Mouse (Mus musculus) left cerebral cortex, postnatal 14 days (tissue): ENCODE data around the gene Ap1ar. TPM values are rescaled to one million over a fixed set of nuclear protein-coding genes. Genes with fewer than 3 reads are reported as not detected.
"Not testable (repeated sequence)": the region's sequence is repeated elsewhere in the genome, so short reads cannot be mapped to it uniquely, and the experiment has no call there.

Source experiments
- DNase-seq, 2 experiments: peaks; one replicate each; pipeline ENCODE4 v3.0.0; 2021 to 2022; ENCODE audit warnings: low spot score in 2 of 2, mixed read lengths in 1 of 2
- intact Hi-C: fragments of 180-260 bp; cut with DNase I; formaldehyde crosslinking; loops from one replicate; pipeline ENCODE4 v1.15.1; 2025
- total RNA-seq, 2 experiments: library from RNA; stranded (reverse); gene quantifications; 2 replicates each; pipeline ENCODE4 v1.2.3; 2021

Ap1ar gene
- total RNA-seq, 2 experiments from 2014 or later = 71.3 to 74.1 TPM

- intact Hi-C loops = no loop called here
- DNase-seq = no peak
Observed at GRCm38 (mm10) chr3:127807846-127808245, 29.5 kb downstream of the Ap1ar start.

GRCm38 (mm10) chr3:127805991-127806390 lies 31.3 kb downstream of the Ap1ar start:
- DNase-seq = no peak
- intact Hi-C loops = no loop called here

- intact Hi-C loops = no loop called here
- DNase-seq = no peak
Observed at GRCm38 (mm10) chr3:127805071-127805470, 32.3 kb downstream of the Ap1ar start.

GRCm38 (mm10) chr3:127804439-127804838 lies 32.9 kb downstream of the Ap1ar start:
- DNase-seq = no peak
- intact Hi-C loops = no loop called here

GRCm38 (mm10) chr3:127802814-127803213 lies 34.5 kb downstream of the Ap1ar start:
- intact Hi-C loops = no loop called here
- DNase-seq = peak in 1 of 2 experiments; percentile 26

- DNase-seq = no peak
- intact Hi-C loops = no loop called here
Observed at GRCm38 (mm10) chr3:127801162-127801561, 36.2 kb downstream of the Ap1ar start.

GRCm38 (mm10) chr3:127796271-127796670 lies 41.1 kb downstream of the Ap1ar start:
- intact Hi-C loops = no loop called here
- no peak for DNase-seq

GRCm38 (mm10) chr3:127795762-127796161 lies 41.6 kb downstream of the Ap1ar start:
- no peak for DNase-seq
- intact Hi-C loops = no loop called here

- intact Hi-C loops = loop anchor here (5.0 kb wide), 1 partner anchor 154 kb away; no protein-coding TSS in a partner anchor
- DNase-seq = no peak
Observed at GRCm38 (mm10) chr3:127793022-127793421, 44.3 kb downstream of the Ap1ar start.

- no peak for DNase-seq
- intact Hi-C loops = loop anchor here (5.0 kb wide), 1 partner anchor 155 kb away; no protein-coding TSS in a partner anchor
Observed at GRCm38 (mm10) chr3:127791595-127792561, 45.4 kb downstream of the Ap1ar start.

- intact Hi-C loops = loop anchor here (5.0 kb wide), 1 partner anchor 156 kb away; no protein-coding TSS in a partner anchor
Observed at GRCm38 (mm10) chr3:127791056-127791483, 46.3 kb downstream of the Ap1ar start.

GRCm38 (mm10) chr3:127790234-127791055 lies 46.9 kb downstream of the Ap1ar start:
- intact Hi-C loops = loop anchor here (5.0 kb wide), 1 partner anchor 157 kb away; no protein-coding TSS in a partner anchor
- peak; percentile 21 to 34 for DNase-seq

More at GRCm38 (mm10) chr3:127791056-127791483, 46.3 kb downstream of the Ap1ar start:
- DNase-seq = no peak

GRCm38 (mm10) chr3:127789500-127790191 lies 47.7 kb downstream of the Ap1ar start, which contains the start of gene Tifa:
Gene Tifa (plus strand): TSS chr3:127789805.
- intact Hi-C loops = loop anchor here (5.0 kb wide), 1 partner anchor 158 kb away; no protein-coding TSS in a partner anchor

GRCm38 (mm10) chr3:127788919-127789318 lies 48.4 kb downstream of the Ap1ar start:
- no peak for DNase-seq
- intact Hi-C loops = no loop called here

More at GRCm38 (mm10) chr3:127789500-127790191, 47.7 kb downstream of the Ap1ar start, which contains the start of gene Tifa:
- DNase-seq = peak; percentile 26 to 44

- no peak for DNase-seq
Observed at GRCm38 (mm10) chr3:127788038-127788437, 49.3 kb downstream of the Ap1ar start.

GRCm38 (mm10) chr3:127787032-127787431 lies 50.3 kb downstream of the Ap1ar start:
- no peak for DNase-seq
- intact Hi-C loops = no loop called here

More at GRCm38 (mm10) chr3:127788038-127788437, 49.3 kb downstream of the Ap1ar start:
- intact Hi-C loops = no loop called here

GRCm38 (mm10) chr3:127783680-127784079 lies 53.6 kb downstream of the Ap1ar start:
- intact Hi-C loops, DNase-seq: not testable (repeated sequence)

- intact Hi-C loops = no loop called here
- no peak for DNase-seq
Observed at GRCm38 (mm10) chr3:127782921-127783320, 54.4 kb downstream of the Ap1ar start.

- DNase-seq = no peak
Observed at GRCm38 (mm10) chr3:127780921-127781320, 56.4 kb downstream of the Ap1ar start.

More at GRCm38 (mm10) chr3:127780921-127781320, 56.4 kb downstream of the Ap1ar start:
- intact Hi-C loops = no loop called here
